29 mouse cellular contexts compared by ENCODE assay signal in genomic region chr7:46767371-46767770, GRCm38 (mm10). TPM values are rescaled to one million over a fixed set of nuclear protein-coding genes. Genes with fewer than 3 reads are reported as not detected.
DNase-seq lines count a peak whose midpoint lies in the region; ATAC-seq and TF ChIP-seq lines count a peak whose summit lies in the region.
"Had no signal": no experiment of that assay in that cellular context is flagged by ENCODE, and none has a peak within 500 bp of the region (broad histone marks: within the 10 kb centered on the region; RNA-seq: fewer than 3 reads in every experiment).

No protein-coding gene starts in this region.

- no peak overlapping the region for H3K27ac ChIP-seq in liver, adult 2 months (replicated peaks; ENCODE audit: insufficient read depth, low read depth, low read length)
- no peak overlapping the region for H3K27ac ChIP-seq in liver, embryonic 11.5 days (ENCODE audit: low read depth, low read length)
- H3K27ac ChIP-seq in lung, postnatal 0 days (ENCODE audit: low read length): no peak overlapping the region
- H3K27ac ChIP-seq: embryonic facial prominence, embryonic 15.5 days; forebrain, embryonic 10.5 days; hindbrain, embryonic 15.5 days had no signal

- no peaks in the 10 kb centered on the region for H3K9me3 ChIP-seq in liver, embryonic 11.5 days (ENCODE audit: control insufficient read depth, low read length)
- H3K9me3 ChIP-seq in lung, postnatal 0 days (ENCODE audit: low read length): no peaks in the 10 kb centered on the region
- H3K9me3 ChIP-seq: embryonic facial prominence, embryonic 15.5 days; forebrain, embryonic 10.5 days; heart, embryonic 12.5 days; hindbrain, embryonic 15.5 days had no signal

- no peak overlapping the region for H3K4me3 ChIP-seq in liver, adult 2 months (ENCODE audit: insufficient read depth, low read depth, low read length)
- no peak overlapping the region for H3K4me3 ChIP-seq in liver, embryonic 11.5 days (ENCODE audit: low read depth, low read length)
- no peak overlapping the region for H3K4me3 ChIP-seq in lung, postnatal 0 days (ENCODE audit: low read depth, low read length)
- H3K4me3 ChIP-seq: embryonic facial prominence, embryonic 15.5 days; erythroblast, embryonic 14.5 days; forebrain, embryonic 10.5 days; heart, embryonic 12.5 days; hindbrain, embryonic 15.5 days had no signal

- H3K4me2 ChIP-seq in liver, embryonic 11.5 days: no peak overlapping the region
- H3K4me2 ChIP-seq in lung, postnatal 0 days (replicated peaks; ENCODE audit: low read depth, low read length): no peak overlapping the region
- H3K4me2 ChIP-seq: embryonic facial prominence, embryonic 15.5 days; heart, embryonic 12.5 days; hindbrain, embryonic 15.5 days had no signal

- H3K79me2 ChIP-seq in liver, adult 2 months (ENCODE audit: control insufficient read depth, insufficient read depth, low read length): no peaks in the 10 kb centered on the region

- no peak for TF ChIP-seq CTCF in liver, adult 2 months (IDR thresholded peaks at IDR 0.05; ENCODE audit: low read depth, low read length)
- TF ChIP-seq CTCF in lung, postnatal 0 days (IDR thresholded peaks at IDR 0.05): no peak

- no peaks in the 10 kb centered on the region for H3K27me3 ChIP-seq in liver, adult 2 months (ENCODE audit: control insufficient read depth, insufficient read depth, low read length)
- H3K27me3 ChIP-seq in liver, embryonic 11.5 days (replicated peaks; ENCODE audit: control insufficient read depth, insufficient read depth, low read length): no peaks in the 10 kb centered on the region
- H3K27me3 ChIP-seq in lung, postnatal 0 days (replicated peaks; ENCODE audit: insufficient read depth, low read length): no peaks in the 10 kb centered on the region
- H3K27me3 ChIP-seq: CH12.LX; embryonic facial prominence, embryonic 15.5 days; heart, embryonic 12.5 days; hindbrain, embryonic 15.5 days had no signal

- DNase-seq in liver, adult 2 months (ENCODE audit: extremely low read depth, low read depth, low spot score): peak; percentile 73
- no peak for DNase-seq in liver, embryonic 11.5 days (ENCODE audit: low spot score)
- peak; percentile 74 for DNase-seq in lung, postnatal 0 days (ENCODE audit: low spot score)
- DNase-seq in lung, postnatal 14 days: no peak
- DNase-seq in lung, postnatal 25 days (ENCODE audit: low spot score): peak; percentile 23
- DNase-seq in layer of hippocampus, adult 11-12 months (ENCODE audit: low spot score): no peak
- DNase-seq: adrenal gland, postnatal 10 days; cerebellum, adult 11 months; cerebellum, adult 8-10 months; cerebellum, postnatal 14 days; embryo, embryonic 11 days; gastrocnemius, postnatal 10 days; heart, postnatal 36 days had no signal

- TF ChIP-seq POLR2A in liver, adult 2 months (IDR thresholded peaks at IDR 0.05; ENCODE audit: extremely low read depth, insufficient read depth, low read length): no peak

- peaks cover 32% of the 10 kb centered on the region for H3K36me3 ChIP-seq in liver, adult 2 months (ENCODE audit: control insufficient read depth, insufficient read depth, low read length)
- H3K36me3 ChIP-seq in liver, embryonic 11.5 days (ENCODE audit: control insufficient read depth, insufficient read depth, low read length): peaks cover 37% of the 10 kb centered on the region
- H3K36me3 ChIP-seq in lung, postnatal 0 days (ENCODE audit: insufficient read depth, low read length): peaks cover 32% of the 10 kb centered on the region

- H3K9ac ChIP-seq in liver, adult 2 months (ENCODE audit: low read depth, low read length): no peak overlapping the region
- H3K9ac ChIP-seq in liver, embryonic 11.5 days (ENCODE audit: low read depth, low read length): no peak overlapping the region
- no peak overlapping the region for H3K9ac ChIP-seq in lung, postnatal 0 days (replicated peaks; ENCODE audit: low read depth)
- H3K9ac ChIP-seq: embryonic facial prominence, embryonic 15.5 days; heart, embryonic 12.5 days; hindbrain, embryonic 15.5 days had no signal

- TF ChIP-seq EP300 in lung, postnatal 0 days (IDR thresholded peaks at IDR 0.05): peak; percentile 33; the same call in 1 of the 2 replicates

- H3K4me1 ChIP-seq in liver, adult 2 months (ENCODE audit: control insufficient read depth, insufficient read depth, low read length): no peaks in the 10 kb centered on the region
- H3K4me1 ChIP-seq in liver, embryonic 11.5 days (replicated peaks; ENCODE audit: control insufficient read depth, insufficient read depth, low read length): no peaks in the 10 kb centered on the region
- H3K4me1 ChIP-seq in lung, postnatal 0 days (ENCODE audit: insufficient read depth, low read depth, low read length): no peaks in the 10 kb centered on the region
- H3K4me1 ChIP-seq: embryonic facial prominence, embryonic 15.5 days; forebrain, embryonic 10.5 days; heart, embryonic 12.5 days; hindbrain, embryonic 15.5 days had no signal

- no peak for ATAC-seq in liver, embryonic 11.5 days (replicated peaks; ENCODE audit: low FRiP score)
- peak; percentile 33; the same call in 1 of the 2 replicates for ATAC-seq in lung, postnatal 0 days
- ATAC-seq: forebrain, embryonic 16.5 days had no signal

RNA-seq across cellular contexts. Expression of gene Saa2, which starts 15.8 kb away (rescaled TPM):
- 16.0 and 25.5 TPM in 2 replicates for total RNA-seq in liver, adult 2 months (2014; rRNA removed)
- polyA plus RNA-seq in liver, adult 2 months (2012; rRNA removed): 12.5 and 13.3 TPM in 2 replicates
- polyA plus RNA-seq in liver, embryonic 11.5 days (2014; fragmentation: Nextera tagmentation; extraction: Ambion mirVana): 1.2 TPM in 1 of 2 replicates, not detected in the other
- polyA plus RNA-seq in lung, postnatal 0 days (2015; fragmentation: Nextera tagmentation; extraction: Ambion mirVana): 1.0 TPM in 1 of 2 replicates, not detected in the other
- total RNA-seq: adrenal gland, postnatal 10 days; adrenal gland, postnatal 4 days; CH12.LX; common myeloid progenitor, adult 5-6 weeks; gastrocnemius, postnatal 10 days; heart, adult 8-10 months; heart, postnatal 36 days had no signal
- polyA plus RNA-seq: brain, embryonic 14.5 days; embryonic facial prominence, embryonic 15.5 days; erythroblast, embryonic 14.5 days; forebrain, embryonic 16.5 days; gonadal fat pad, adult 2 months; heart, embryonic 12.5 days; heart, embryonic 16.5 days had no signal

RNA-seq across cellular contexts. Expression of gene Saa1, which starts 24.6 kb away (rescaled TPM):
- 18.9 and 23.7 TPM in 2 replicates for total RNA-seq in liver, adult 2 months (2014; rRNA removed)
- polyA plus RNA-seq in liver, adult 2 months (2012; rRNA removed): 22.0 and 30.0 TPM in 2 replicates
- polyA plus RNA-seq in liver, embryonic 11.5 days (2014; fragmentation: Nextera tagmentation; extraction: Ambion mirVana): 0.90 and 1.1 TPM in 2 replicates
- 0.65 and 0.69 TPM in 2 replicates for polyA plus RNA-seq in lung, postnatal 0 days (2015; fragmentation: Nextera tagmentation; extraction: Ambion mirVana)
- total RNA-seq: adrenal gland, postnatal 4 days; CH12.LX; common myeloid progenitor, adult 5-6 weeks; heart, adult 8-10 months; heart, postnatal 36 days had no signal
- polyA plus RNA-seq: embryonic facial prominence, embryonic 15.5 days; erythroblast, embryonic 14.5 days; forebrain, embryonic 16.5 days; frontal cortex, adult 2 months; heart, embryonic 12.5 days; hindbrain, embryonic 11.5 days; hindbrain, embryonic 15.5 days had no signal

RNA-seq across cellular contexts. Expression of gene Hps5, which starts 28.5 kb away (rescaled TPM):
- 11.3 and 11.8 TPM in 2 replicates for total RNA-seq in liver, adult 2 months (2014; rRNA removed)
- 7.3 and 9.0 TPM in 2 replicates for polyA plus RNA-seq in liver, adult 2 months (2012; rRNA removed)
- 15.5 and 16.7 TPM in 2 replicates for polyA plus RNA-seq in liver, embryonic 11.5 days (2014; fragmentation: Nextera tagmentation; extraction: Ambion mirVana)
- 12.7 and 13.7 TPM in 2 replicates for polyA plus RNA-seq in lung, postnatal 0 days (2015; fragmentation: Nextera tagmentation; extraction: Ambion mirVana)

RNA-seq across cellular contexts. Expression of gene Gtf2h1, which starts 28.5 kb away (rescaled TPM):
- total RNA-seq in liver, adult 2 months (2014; rRNA removed): 30.9 and 33.2 TPM in 2 replicates
- 6.3 and 6.7 TPM in 2 replicates for polyA plus RNA-seq in liver, adult 2 months (2012; rRNA removed)
- 83.6 and 95.7 TPM in 2 replicates for polyA plus RNA-seq in liver, embryonic 11.5 days (2014; fragmentation: Nextera tagmentation; extraction: Ambion mirVana)
- polyA plus RNA-seq in lung, postnatal 0 days (2015; fragmentation: Nextera tagmentation; extraction: Ambion mirVana): 29.1 and 30.6 TPM in 2 replicates

RNA-seq across cellular contexts. Expression of gene Saa4, which starts 35.0 kb away (rescaled TPM):
- 74.2 and 103 TPM in 2 replicates for total RNA-seq in liver, adult 2 months (2014; rRNA removed)
- 80.9 and 90.4 TPM in 2 replicates for polyA plus RNA-seq in liver, adult 2 months (2012; rRNA removed)
- 5.7 and 6.1 TPM in 2 replicates for polyA plus RNA-seq in liver, embryonic 11.5 days (2014; fragmentation: Nextera tagmentation; extraction: Ambion mirVana)
- not detected in 2 replicates for polyA plus RNA-seq in lung, postnatal 0 days (2015; fragmentation: Nextera tagmentation; extraction: Ambion mirVana)
- total RNA-seq: CH12.LX; common myeloid progenitor, adult 5-6 weeks; gastrocnemius, postnatal 10 days; heart, adult 8-10 months; heart, postnatal 36 days had no signal
- polyA plus RNA-seq: brain, embryonic 14.5 days; embryonic facial prominence, embryonic 11.5 days; embryonic facial prominence, embryonic 15.5 days; erythroblast, embryonic 14.5 days; forebrain, embryonic 10.5 days; forebrain, embryonic 16.5 days; frontal cortex, adult 2 months; heart, embryonic 12.5 days; heart, embryonic 16.5 days; hindbrain, embryonic 11.5 days; hindbrain, embryonic 15.5 days had no signal

Comparison
In these comparisons a context has a peak if more than half of its experiments do, and no peak if none do; other contexts are left out.
1. DNase-seq: peak in liver, adult 2 months (single experiment), lung, postnatal 0 days (single experiment) and lung, postnatal 25 days (single experiment); none in liver, embryonic 11.5 days (single experiment), lung, postnatal 14 days (single experiment) and layer of hippocampus, adult 11-12 months (single experiment).
2. RNA of gene Saa1, which starts 24.6 kb away (polyA plus RNA-seq): 22.0 to 30.0 TPM in liver, adult 2 months; 0.90 to 1.1 TPM in liver, embryonic 11.5 days and 0.65 to 0.69 TPM in lung, postnatal 0 days; every median in the first group is over 10 times any median in the second.